Mouse (Mus musculus): ENCODE measurements at regions not wholly inside any gene's neighbourhood (a gene's known extent, or its start where the extent isn't known, plus 50 kb on each side); places are given as distances from the start of the nearest gene placed in this dataset.

DNA sequence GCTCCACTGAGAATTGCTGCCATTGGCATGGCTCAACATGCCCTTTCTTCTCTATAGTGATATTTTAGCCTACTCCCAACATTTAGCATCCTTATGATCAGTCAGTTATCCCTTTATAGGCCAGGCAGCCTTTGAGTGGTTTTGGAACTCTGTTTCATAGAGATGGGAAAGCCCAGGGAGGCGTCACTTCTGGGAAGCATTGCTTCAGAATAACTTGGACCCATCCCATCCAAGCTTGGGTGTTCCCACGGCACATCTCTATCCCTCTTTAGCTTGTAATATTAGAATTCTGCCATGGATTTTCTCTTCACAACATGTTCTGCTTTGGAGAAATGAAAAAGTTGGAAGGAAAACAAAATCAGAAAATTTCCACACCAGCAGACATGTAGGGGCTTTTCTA is 233.8 kb downstream of the Rnd3 start:
- no peak for DNase-seq
- Histone ChIP-seq H3K4me3 (replicated peaks; ENCODE audit: extremely low read depth, low read depth, low read length) (no peak overlapping the region), H3K4me1 (ENCODE audit: control insufficient read depth, insufficient read depth, low read length) (no peaks in the 10 kb centered on the region)
- WGBS: 84% methylated on average over 2 of the region's 2 CpGs
- TF ChIP-seq POLR2A (IDR thresholded peaks at IDR 0.05; ENCODE audit: borderline replicate concordance, extremely low read depth, low read depth, low read length) (no peak), CTCF (IDR thresholded peaks at IDR 0.05; ENCODE audit: insufficient read depth, low read length) (no peak)

DNA sequence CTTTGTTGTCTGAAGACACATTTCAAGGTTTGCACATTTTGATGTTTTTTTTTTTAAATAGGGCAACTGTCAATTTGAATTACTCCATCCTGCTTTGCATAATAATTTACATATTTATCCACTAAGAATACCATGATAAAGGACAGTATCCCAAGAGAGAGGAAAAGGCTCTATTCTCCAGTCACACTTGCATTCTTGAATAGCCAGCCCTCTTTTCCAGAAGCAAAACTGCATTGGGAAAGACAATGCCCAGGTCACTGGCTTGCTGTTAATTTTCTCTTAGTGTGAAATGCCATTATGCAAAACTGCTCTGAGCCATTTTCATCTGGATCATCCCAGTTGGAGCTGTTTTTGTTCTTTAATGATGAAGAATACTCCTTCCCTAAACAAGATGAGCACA is 234.7 kb downstream of the Rnd3 start:
- Histone ChIP-seq H3K4me1 (ENCODE audit: control insufficient read depth, insufficient read depth, low read length) (no peaks in the 10 kb centered on the region), H3K4me3 (replicated peaks; ENCODE audit: extremely low read depth, low read depth, low read length) (no peak overlapping the region)
- DNase-seq: no peak
- TF ChIP-seq POLR2A (IDR thresholded peaks at IDR 0.05; ENCODE audit: borderline replicate concordance, extremely low read depth, low read depth, low read length) (no peak), CTCF (IDR thresholded peaks at IDR 0.05; ENCODE audit: insufficient read depth, low read length) (no peak)

DNA sequence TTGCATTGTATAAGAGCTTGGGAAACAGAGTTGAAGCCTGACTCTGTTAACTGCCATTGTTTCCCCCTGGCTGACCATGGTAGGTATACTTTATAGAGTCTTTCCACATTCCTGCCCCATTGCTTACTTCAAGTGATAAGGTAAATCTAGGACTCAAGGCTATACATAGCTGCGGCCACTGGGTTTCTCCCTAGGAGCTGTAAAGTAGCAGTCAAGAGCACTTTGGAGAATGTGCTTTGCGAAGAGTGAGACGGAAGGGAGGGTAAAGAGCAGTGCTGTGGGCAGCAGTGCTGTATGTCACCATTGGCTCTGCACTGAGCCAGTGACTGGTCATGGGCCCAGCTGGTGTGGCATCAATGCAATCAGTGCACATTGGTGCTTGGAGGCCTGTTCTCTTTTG is 240.1 kb downstream of the Rnd3 start:
- DNase-seq: no peak
- H3K4me3 ChIP-seq (replicated peaks; ENCODE audit: extremely low read depth, low read depth, low read length): no peak overlapping the region
- TF ChIP-seq CTCF (IDR thresholded peaks at IDR 0.05; ENCODE audit: insufficient read depth, low read length) (no peak), POLR2A (IDR thresholded peaks at IDR 0.05; ENCODE audit: borderline replicate concordance, extremely low read depth, low read depth, low read length) (no peak)
- H3K4me1 ChIP-seq (ENCODE audit: control insufficient read depth, insufficient read depth, low read length): no peaks in the 10 kb centered on the region; the same call in 1 of the 2 replicates
- WGBS: 77% methylated on average over 3 of the region's 3 CpGs

DNA sequence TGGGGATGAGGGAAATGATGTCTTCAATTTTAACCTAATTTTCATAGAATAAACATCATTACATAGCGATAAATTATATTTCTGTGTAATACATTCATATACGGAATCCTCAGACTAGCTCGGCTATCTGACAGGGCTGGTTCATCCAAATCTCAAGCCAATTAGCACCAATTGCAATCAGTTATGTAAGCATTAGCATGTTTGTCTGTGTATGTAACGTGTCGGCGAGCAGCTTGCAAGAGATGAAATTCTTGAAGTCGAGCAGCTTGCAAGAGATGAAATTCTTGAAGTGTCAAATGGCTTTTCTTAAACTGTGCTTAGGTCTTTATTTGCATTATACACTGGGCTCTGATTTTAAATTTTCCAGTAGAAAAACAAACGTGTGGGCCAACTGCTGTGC is 246.2 kb downstream of the Rnd3 start:
- TF ChIP-seq POLR2A (IDR thresholded peaks at IDR 0.05; ENCODE audit: borderline replicate concordance, extremely low read depth, low read depth, low read length) (no peak), CTCF (IDR thresholded peaks at IDR 0.05; ENCODE audit: insufficient read depth, low read length) (no peak)
- Histone ChIP-seq H3K4me3 (replicated peaks; ENCODE audit: extremely low read depth, low read depth, low read length) (no peak overlapping the region), H3K4me1 (ENCODE audit: control insufficient read depth, insufficient read depth, low read length) (no peaks in the 10 kb centered on the region; the same call in 1 of the 2 replicates)
- 74% methylated on average over 8 of the region's 8 CpGs for WGBS
- no peak for DNase-seq

DNA sequence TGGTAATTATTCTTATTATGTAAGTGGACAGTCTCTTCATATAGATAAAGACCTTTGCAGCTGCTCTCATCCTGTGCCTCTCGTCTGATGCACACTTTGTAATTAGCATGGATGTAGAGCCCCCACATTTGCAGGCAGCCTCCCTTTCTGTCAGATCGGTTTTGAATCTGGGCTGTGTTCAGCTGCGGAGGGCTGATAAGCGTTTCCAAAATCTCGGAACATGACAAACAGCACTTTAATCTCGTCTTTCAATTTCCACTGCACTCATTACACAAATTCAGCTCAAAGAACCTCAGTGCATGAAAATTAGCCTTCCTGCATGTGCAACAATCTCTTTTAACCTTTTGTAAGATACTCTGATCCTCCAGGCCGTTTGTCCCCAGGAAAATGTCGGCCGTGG is 246.7 kb downstream of the Rnd3 start:
- TF ChIP-seq CTCF (IDR thresholded peaks at IDR 0.05; ENCODE audit: insufficient read depth, low read length) (no peak), POLR2A (IDR thresholded peaks at IDR 0.05; ENCODE audit: borderline replicate concordance, extremely low read depth, low read depth, low read length) (no peak)
- H3K4me3 ChIP-seq (replicated peaks; ENCODE audit: extremely low read depth, low read depth, low read length): no peak overlapping the region
- no peak for DNase-seq
- whole genome bisulfite sequencing: 79% methylated on average over 9 of the region's 9 CpGs
- H3K4me1 ChIP-seq (ENCODE audit: control insufficient read depth, insufficient read depth, low read length): no peaks in the 10 kb centered on the region; the same call in 1 of the 2 replicates

DNA sequence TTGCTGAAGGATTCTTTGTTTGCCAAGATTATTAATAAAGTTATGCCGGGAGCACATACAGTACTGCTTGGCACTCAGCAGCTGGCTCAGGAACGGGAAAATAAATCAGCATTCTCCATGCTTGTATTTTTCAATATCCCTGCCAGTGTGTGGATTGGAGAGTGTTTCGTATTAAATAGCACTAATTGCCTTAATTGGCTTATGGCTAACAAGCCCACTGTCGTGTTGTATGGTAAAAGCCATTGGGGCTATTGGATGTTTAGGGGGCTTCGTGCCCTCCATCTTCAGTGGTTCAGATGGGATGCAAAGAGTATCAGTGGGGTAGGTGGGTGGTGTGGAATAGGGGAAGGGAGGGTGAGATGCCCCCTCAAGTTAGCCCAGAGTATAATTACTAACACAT is 259.9 kb downstream of the Rnd3 start:
- Histone ChIP-seq H3K4me3 (replicated peaks; ENCODE audit: extremely low read depth, low read depth, low read length) (no peak overlapping the region), H3K4me1 (ENCODE audit: control insufficient read depth, insufficient read depth, low read length) (no peaks in the 10 kb centered on the region)
- DNase-seq: no peak
- WGBS: 71% methylated on average over 5 of the region's 5 CpGs
- TF ChIP-seq CTCF (IDR thresholded peaks at IDR 0.05; ENCODE audit: insufficient read depth, low read length): no peak
- TF ChIP-seq POLR2A (IDR thresholded peaks at IDR 0.05; ENCODE audit: borderline replicate concordance, extremely low read depth, low read depth, low read length): no peak

DNA sequence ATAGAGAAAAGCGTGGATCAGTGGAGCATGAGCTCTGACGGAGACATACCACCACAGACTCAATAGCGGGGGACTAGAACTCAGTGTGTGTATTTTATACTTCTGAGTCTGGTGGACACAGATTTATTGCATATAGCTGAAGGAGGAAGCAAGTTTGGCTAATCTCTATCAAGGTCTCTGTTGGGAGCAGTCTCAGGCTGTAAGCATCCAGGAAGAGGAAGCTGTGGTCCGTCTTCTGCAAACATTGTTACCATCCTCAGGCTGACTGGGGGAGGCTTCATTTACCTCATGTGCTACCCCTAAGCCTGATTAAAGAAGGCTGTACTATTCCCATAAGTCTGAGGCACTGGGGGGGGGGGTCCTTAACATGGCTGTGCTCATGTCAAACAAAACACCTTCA is 261.0 kb downstream of the Rnd3 start:
- H3K4me1 ChIP-seq (ENCODE audit: control insufficient read depth, insufficient read depth, low read length): no peaks in the 10 kb centered on the region
- WGBS: 68% methylated on average over 4 of the region's 4 CpGs
- H3K4me3 ChIP-seq (replicated peaks; ENCODE audit: extremely low read depth, low read depth, low read length): no peak overlapping the region
- no peak for DNase-seq
- TF ChIP-seq CTCF (IDR thresholded peaks at IDR 0.05; ENCODE audit: insufficient read depth, low read length): no peak
- TF ChIP-seq POLR2A (IDR thresholded peaks at IDR 0.05; ENCODE audit: borderline replicate concordance, extremely low read depth, low read depth, low read length): no peak

DNA sequence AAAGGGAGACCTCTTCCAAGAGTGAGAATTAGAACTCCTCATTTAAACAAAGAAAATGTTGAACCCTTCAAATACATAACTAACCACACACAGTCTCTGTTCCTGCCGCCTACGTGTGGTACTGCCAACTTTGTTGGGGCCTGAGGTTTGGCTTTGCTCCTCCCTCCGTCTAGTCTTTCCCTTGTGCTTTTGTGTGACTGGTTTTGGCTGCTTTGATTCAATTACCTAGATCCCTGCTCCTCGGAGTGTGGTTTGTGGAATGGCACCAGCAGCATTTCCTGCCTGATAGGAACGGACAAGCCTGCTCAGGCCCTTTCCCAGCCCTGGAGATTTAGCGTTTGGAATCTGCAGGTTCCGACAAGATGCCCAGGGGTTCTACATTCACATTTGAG is 263.0 kb downstream of the Rnd3 start:
- 38% methylated on average over 7 of the region's 7 CpGs for WGBS
- no peak for TF ChIP-seq CTCF (IDR thresholded peaks at IDR 0.05; ENCODE audit: insufficient read depth, low read length)
- no peak for TF ChIP-seq POLR2A (IDR thresholded peaks at IDR 0.05; ENCODE audit: borderline replicate concordance, extremely low read depth, low read depth, low read length)
- H3K4me1 ChIP-seq (ENCODE audit: control insufficient read depth, insufficient read depth, low read length): no peaks in the 10 kb centered on the region; the same call in 1 of the 2 replicates
- no peak overlapping the region for H3K4me3 ChIP-seq (replicated peaks; ENCODE audit: extremely low read depth, low read depth, low read length)
- DNase-seq: no peak

DNA sequence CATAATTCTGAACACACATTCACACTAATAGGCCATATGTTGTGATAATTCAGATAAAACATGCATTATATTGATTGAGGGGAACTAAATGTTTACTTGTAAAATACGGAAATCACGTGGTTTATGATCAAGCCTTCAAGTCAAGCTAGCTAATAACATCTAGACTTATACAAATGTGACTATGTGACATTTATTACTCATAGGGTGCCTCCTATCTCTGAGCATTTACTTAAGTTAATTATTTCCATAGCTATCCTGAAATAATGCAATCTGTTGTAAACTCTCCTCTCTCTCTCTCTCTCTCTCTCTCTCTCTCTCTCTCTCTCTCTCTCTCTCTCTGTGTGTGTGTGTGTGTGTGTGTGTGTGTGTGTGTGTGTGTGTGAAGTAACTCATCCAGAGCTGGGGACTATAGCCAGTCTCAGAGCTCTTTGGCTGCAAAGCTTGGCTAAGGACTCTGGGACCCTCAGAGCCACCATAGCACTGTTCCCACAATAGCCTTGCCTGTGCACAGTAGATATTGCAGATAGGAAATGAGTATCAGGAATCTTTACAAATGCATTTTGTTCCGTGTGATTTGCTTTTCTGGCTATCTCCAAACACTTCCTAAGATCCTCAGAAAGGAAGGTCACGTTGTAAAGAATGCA is 263.5 kb downstream of the Rnd3 start:
- 58% methylated on average over 4 of the region's 4 CpGs for WGBS
- H3K4me3 ChIP-seq (replicated peaks; ENCODE audit: extremely low read depth, low read depth, low read length): no peak overlapping the region

DNA sequence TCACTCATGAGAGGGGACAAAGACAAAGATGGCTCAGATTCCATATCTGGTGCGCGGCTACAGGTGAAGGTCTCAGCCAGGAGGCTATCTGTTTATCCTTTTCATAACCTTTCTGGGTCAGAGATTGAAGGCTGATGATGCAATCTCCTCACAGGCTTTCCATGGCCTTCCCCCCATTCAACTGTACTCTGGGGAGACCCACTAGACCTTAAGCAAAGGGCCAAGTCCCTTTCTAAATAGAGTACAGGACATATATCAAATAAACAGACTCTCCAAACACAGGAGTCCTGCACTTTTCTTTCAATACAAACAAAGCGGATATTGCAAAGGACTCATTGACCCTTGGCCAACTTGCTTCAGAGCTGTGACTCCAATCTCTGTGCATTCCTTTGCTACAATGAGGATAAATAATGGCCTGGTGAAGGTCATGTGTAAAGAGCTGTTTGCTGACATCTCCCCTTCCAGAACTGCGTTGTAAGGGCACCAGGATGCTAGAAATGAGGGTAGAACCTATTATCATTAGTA is 267.3 kb downstream of the Rnd3 start:
- WGBS: 65% methylated on average over 4 of the region's 4 CpGs
- Histone ChIP-seq H3K4me1 (ENCODE audit: control insufficient read depth, insufficient read depth, low read length) (peaks cover 3% of the 10 kb centered on the region; the same call in 1 of the 2 replicates), H3K4me3 (replicated peaks; ENCODE audit: extremely low read depth, low read depth, low read length) (no peak overlapping the region)
- no peak for DNase-seq
- TF ChIP-seq CTCF (IDR thresholded peaks at IDR 0.05; ENCODE audit: insufficient read depth, low read length) (no peak), POLR2A (IDR thresholded peaks at IDR 0.05; ENCODE audit: borderline replicate concordance, extremely low read depth, low read depth, low read length) (no peak)

More for the DNA sequence above, 263.5 kb downstream of the Rnd3 start:
- no peak for DNase-seq
- no peaks in the 10 kb centered on the region; the same call in 1 of the 2 replicates for H3K4me1 ChIP-seq (ENCODE audit: control insufficient read depth, insufficient read depth, low read length)
- TF ChIP-seq POLR2A (IDR thresholded peaks at IDR 0.05; ENCODE audit: borderline replicate concordance, extremely low read depth, low read depth, low read length) (no peak), CTCF (IDR thresholded peaks at IDR 0.05; ENCODE audit: insufficient read depth, low read length) (no peak)

All from lung, adult 2 months (tissue).